In the genomic region with DNA sequence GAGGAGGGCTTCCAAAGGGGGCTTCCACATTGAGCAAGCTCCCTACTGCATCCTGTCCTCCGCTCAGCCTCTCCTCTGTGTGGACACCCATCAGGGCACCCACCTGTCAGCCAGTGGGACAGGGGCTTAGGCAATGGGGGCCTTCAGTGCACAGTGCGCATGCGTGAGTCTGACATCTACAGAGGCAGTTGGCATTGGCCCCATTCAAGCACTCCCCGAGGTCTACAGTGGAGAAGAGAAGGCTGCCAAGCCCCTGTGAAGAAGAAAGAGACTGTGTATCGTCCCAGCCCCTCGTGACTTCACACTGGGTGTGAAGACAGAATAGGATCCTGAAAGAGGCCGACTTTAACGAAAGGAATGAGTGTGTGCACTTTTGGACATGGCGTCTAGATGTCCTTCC, we compare ENCODE assay signal across 9 mouse cellular contexts. TPM values are rescaled to one million over a fixed set of nuclear protein-coding genes. Genes with fewer than 3 reads are reported as not detected.
DNase-seq lines count a peak whose midpoint lies in the region; ATAC-seq and TF ChIP-seq lines count a peak whose summit lies in the region.
"Had no signal": no experiment of that assay in that cellular context is flagged by ENCODE, and none has a peak within 500 bp of the region (broad histone marks: within the 10 kb centered on the region; RNA-seq: fewer than 3 reads in every experiment).

No protein-coding gene starts in this region.

- TF ChIP-seq CTCF in lung, postnatal 0 days (IDR thresholded peaks at IDR 0.05): no peak
- TF ChIP-seq CTCF in lung, adult 2 months (IDR thresholded peaks at IDR 0.05; ENCODE audit: insufficient read depth, low read length): no peak
- TF ChIP-seq CTCF in olfactory bulb, adult 2 months (IDR thresholded peaks at IDR 0.05; ENCODE audit: insufficient read depth, low read depth, low read length): no peak

- no peaks in the 10 kb centered on the region for H3K27me3 ChIP-seq in lung, postnatal 0 days (replicated peaks; ENCODE audit: insufficient read depth, low read length)

- H3K9me3 ChIP-seq in lung, postnatal 0 days (ENCODE audit: low read length): no peaks in the 10 kb centered on the region

- ATAC-seq in lung, postnatal 0 days: peak; percentile 40; the same call in 1 of the 2 replicates
- ATAC-seq: inflammation-experienced regulatory T-cells, adult 6 months had no signal

- TF ChIP-seq POLR2A in lung, adult 2 months (IDR thresholded peaks at IDR 0.05; ENCODE audit: borderline replicate concordance, extremely low read depth, low read depth, low read length): no peak
- TF ChIP-seq POLR2A in olfactory bulb, adult 2 months (IDR thresholded peaks at IDR 0.05; ENCODE audit: insufficient read depth, low read depth, low read length): no peak

- H3K27ac ChIP-seq in lung, postnatal 0 days (ENCODE audit: low read length): no peak overlapping the region
- H3K27ac ChIP-seq in olfactory bulb, adult 2 months (ENCODE audit: insufficient read depth, low read depth, low read length): peak overlapping the region; percentile 68

- no peak overlapping the region for H3K4me3 ChIP-seq in lung, postnatal 0 days (ENCODE audit: low read depth, low read length)
- no peak overlapping the region for H3K4me3 ChIP-seq in lung, adult 2 months (replicated peaks; ENCODE audit: extremely low read depth, low read depth, low read length)
- H3K4me3 ChIP-seq in olfactory bulb, adult 2 months (ENCODE audit: insufficient read depth, low read depth, low read length): no peak overlapping the region

- WGBS in lung, postnatal 0 days: 86% methylated on average over 9 of the region's 9 CpGs
- WGBS in lung, adult 2 months: 80% methylated on average over 9 of the region's 9 CpGs
- WGBS in olfactory bulb, adult 2 months: 53% methylated on average over 9 of the region's 9 CpGs

- H3K4me1 ChIP-seq in lung, postnatal 0 days (ENCODE audit: insufficient read depth, low read depth, low read length): 0 out of 2 replicates have a peak, but pooled peaks cover 2% of the 10 kb centered on the region
- H3K4me1 ChIP-seq in lung, adult 2 months (ENCODE audit: control insufficient read depth, insufficient read depth, low read length): peaks cover 10% of the 10 kb centered on the region
- peaks cover 14% of the 10 kb centered on the region for H3K4me1 ChIP-seq in olfactory bulb, adult 2 months (ENCODE audit: control insufficient read depth, insufficient read depth, low read length)

- H3K36me3 ChIP-seq in lung, postnatal 0 days (ENCODE audit: insufficient read depth, low read length): no peaks in the 10 kb centered on the region

- DNase-seq in heart, postnatal 4 days: peak; percentile 32
- DNase-seq in heart, adult 18-20 months: no peak
- DNase-seq in lung, postnatal 0 days (ENCODE audit: low spot score): no peak
- DNase-seq in lung, adult 2 months: no peak
- peak; percentile 48 for DNase-seq in cerebellum, adult 9-11 months
- no peak for DNase-seq in liver
- DNase-seq: retina, postnatal 1 day had no signal

- no peak for TF ChIP-seq EP300 in lung, postnatal 0 days (IDR thresholded peaks at IDR 0.05)

- no peak overlapping the region for H3K4me2 ChIP-seq in lung, postnatal 0 days (replicated peaks; ENCODE audit: low read depth, low read length)

- no peak overlapping the region for H3K9ac ChIP-seq in lung, postnatal 0 days (replicated peaks; ENCODE audit: low read depth)

RNA-seq across cellular contexts. Expression of gene Cyb5b, which starts 54.7 kb away (rescaled TPM):
- 10 to 100 TPM; 55.6 to 59.6 TPM for total RNA-seq in heart, postnatal 4 days (2021)
- 10 to 100 TPM; 38.5 to 41.7 TPM for total RNA-seq in heart, adult 18-20 months (2021)
- 58.4 and 63.1 TPM in 2 replicates for polyA plus RNA-seq in lung, postnatal 0 days (2015; fragmentation: Nextera tagmentation; extraction: Ambion mirVana)
- 68.7 and 97.9 TPM in 2 replicates for polyA plus RNA-seq in lung, adult 2 months (2012; rRNA removed)
- polyA plus RNA-seq in olfactory bulb, adult 2 months (2012; ENCODE audit: insufficient read depth, insufficient read length, low replicate concordance, missing spikeins): 106 TPM in 1 of 2 replicates, not detected in the other

Comparison
In these comparisons a context has a peak if more than half of its experiments do, and no peak if none do; other contexts are left out.
1. DNase-seq: peak in heart, postnatal 4 days (single experiment) and cerebellum, adult 9-11 months (single experiment); none in heart, adult 18-20 months (0 of 2), lung, postnatal 0 days (single experiment), lung, adult 2 months (single experiment) and liver (single experiment).